Mouse (Mus musculus): ENCODE measurements around the gene Kif11.

DNA sequence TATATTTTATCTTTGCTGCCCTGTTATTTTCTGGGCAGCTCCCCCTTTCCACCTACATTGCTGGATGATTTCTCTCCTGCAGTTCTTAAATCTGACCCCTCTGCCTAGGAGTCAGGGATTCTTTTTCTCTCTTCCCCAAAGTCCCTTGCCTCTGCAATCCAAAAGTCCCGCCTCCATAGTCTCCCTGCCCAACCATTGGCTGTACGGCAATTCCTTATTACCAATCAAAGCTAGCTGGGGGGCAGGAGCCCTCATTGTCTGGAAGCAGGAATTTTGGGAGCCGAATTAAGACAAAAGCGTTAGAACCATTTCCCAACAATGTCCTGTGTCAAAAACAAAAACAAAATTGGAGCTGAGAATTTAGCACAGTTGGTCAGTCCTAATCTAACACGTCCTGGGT is 13.7 kb upstream of the Kif11 start:
- TF ChIP-seq CTCF (IDR thresholded peaks at IDR 0.05) (no peak), POLR2A (IDR thresholded peaks at IDR 0.05; ENCODE audit: insufficient read depth, low read depth, low read length) (no peak), EP300 (IDR thresholded peaks at IDR 0.05; ENCODE audit: insufficient read depth, low read depth, low read length) (no peak)
